Mouse (Mus musculus) CH12.LX (cell line): ENCODE data around the gene Tmem8b. TPM values are rescaled to one million over a fixed set of nuclear protein-coding genes. Genes with fewer than 3 reads are reported as not detected.
A peak's percentile ranks its signal among the peaks of the same experiment; 100 is the strongest.

Experiments
- DNase-seq: peaks from one replicate; pipeline ENCODE4 v3.0.0-alpha.2; 2013; ENCODE audit errors: extremely low read depth
- H3K27ac ChIP-seq: 2 replicates; pipeline ENCODE4 v1.5.1; 2012; ENCODE audit warnings: low read depth, mild to moderate bottlenecking, control low read depth, moderate library complexity; ENCODE audit not compliant: insufficient read depth
- H3K27me3 ChIP-seq: replicated peaks from 2 replicates; pipeline ENCODE3; 2012; ENCODE audit warnings: inconsistent platforms
- H3K36me3 ChIP-seq, 2 experiments: replicated peaks in 1 of 2; 2 replicates each; pipeline versions ENCODE3 to v1.6.1; 2012; ENCODE audit warnings: inconsistent platforms in 1 of 2, low read length in 1 of 2, mild to moderate bottlenecking in 1 of 2, mixed read lengths in 1 of 2, moderate library complexity in 1 of 2; ENCODE audit not compliant: control insufficient read depth in 1 of 2, insufficient read depth in 1 of 2
- H3K4me1 ChIP-seq, 2 experiments: 2 replicates each; pipeline ENCODE4 v1.6.1; 2012; ENCODE audit warnings: inconsistent platforms in 1 of 2, moderate library complexity in 1 of 2; ENCODE audit not compliant: insufficient read depth in 2 of 2, control insufficient read depth in 1 of 2
- H3K4me2 ChIP-seq: 2 replicates; pipeline ENCODE4 v1.6.1; 2012; ENCODE audit warnings: low read depth, mild to moderate bottlenecking, control low read depth; ENCODE audit not compliant: poor library complexity, insufficient read depth, severe bottlenecking
- H3K4me3 ChIP-seq, 3 experiments: fragments of 150-350 bp in 1 of 3; sonication (generic) in 1 of 3; replicated peaks in 1 of 3; 2 replicates each; pipeline versions ENCODE3 to v1.5.1; 2011 to 2012; ENCODE audit warnings: low read depth in 2 of 3, low read length in 2 of 3, mild to moderate bottlenecking in 2 of 3, moderate library complexity in 2 of 3, control low read depth in 1 of 3, improper control_type of control experiment in 1 of 3, inconsistent platforms in 1 of 3, mixed read lengths in 1 of 3; ENCODE audit not compliant: poor library complexity in 1 of 3
- H3K79me2 ChIP-seq: replicated peaks from 2 replicates; pipeline ENCODE4 v1.6.1; 2012; ENCODE audit warnings: mild to moderate bottlenecking, moderate library complexity; ENCODE audit not compliant: control insufficient read depth, poor library complexity, insufficient read depth, severe bottlenecking; ENCODE audit errors: extremely low read depth
- H3K9ac ChIP-seq: 2 replicates; pipeline ENCODE4 v1.6.1; 2012; ENCODE audit warnings: low read depth, mild to moderate bottlenecking, control low read depth, moderate library complexity; ENCODE audit not compliant: insufficient read depth
- H3K9me3 ChIP-seq: replicated peaks from 2 replicates; pipeline ENCODE3; 2012; ENCODE audit warnings: low read length, inconsistent platforms, mixed read lengths
- BHLHE40 ChIP-seq: IDR thresholded peaks from 2 replicates; pipeline ENCODE4 v1.6.1; 2011; ENCODE audit warnings: mild to moderate bottlenecking, low read depth, low read length, improper control_type of control experiment
- CHD2 ChIP-seq: IDR thresholded peaks from 2 replicates; pipeline ENCODE4 v1.6.1; 2011; ENCODE audit warnings: low read length, improper control_type of control experiment
- CTCF ChIP-seq, 2 experiments: IDR thresholded peaks in 1 of 2; conservative IDR thresholded peaks in 1 of 2; 2 replicates each; pipeline ENCODE4 v1.5.1; 2011 to 2012; ENCODE audit warnings: low read depth in 2 of 2, low read length in 2 of 2, improper control_type of control experiment in 1 of 2, inconsistent platforms in 1 of 2, mild to moderate bottlenecking in 1 of 2, moderate library complexity in 1 of 2
- EP300 ChIP-seq: IDR thresholded peaks from 2 replicates; pipeline ENCODE4 v1.6.1; 2011; ENCODE audit warnings: low read length, improper control_type of control experiment
- ETS1 ChIP-seq: conservative IDR thresholded peaks from 2 replicates; pipeline ENCODE4 v1.6.1; 2012; ENCODE audit warnings: low read depth, mild to moderate bottlenecking, inconsistent platforms, low read length, improper control_type of control experiment, moderate library complexity
- HCFC1 ChIP-seq: IDR thresholded peaks from 2 replicates; pipeline ENCODE4 v1.6.1; 2012; ENCODE audit warnings: low read depth, mild to moderate bottlenecking, inconsistent platforms, low read length, improper control_type of control experiment
- IRF4 ChIP-seq: IDR thresholded peaks from 2 replicates; pipeline ENCODE4 v1.6.1; 2014; ENCODE audit warnings: low read depth, mild to moderate bottlenecking, inconsistent platforms, low read length, improper control_type of control experiment
- JUN ChIP-seq: IDR thresholded peaks from 2 replicates; pipeline ENCODE4 v1.6.1; 2011; ENCODE audit warnings: low read depth, mild to moderate bottlenecking, low read length, improper control_type of control experiment, moderate library complexity; ENCODE audit not compliant: insufficient read depth
- MAX ChIP-seq: IDR thresholded peaks from 2 replicates; pipeline ENCODE4 v1.6.1; 2011; ENCODE audit warnings: low read length, improper control_type of control experiment
- MEF2A ChIP-seq: IDR thresholded peaks from 2 replicates; pipeline ENCODE4 v1.6.1; 2014; ENCODE audit warnings: low read depth, mild to moderate bottlenecking, inconsistent platforms, low read length, improper control_type of control experiment, borderline replicate concordance
- MYC ChIP-seq: IDR thresholded peaks from 2 replicates; pipeline ENCODE4 v1.6.1; 2011; ENCODE audit warnings: low read depth, mild to moderate bottlenecking, improper control_type of control experiment, low read length
- NRF1 ChIP-seq: IDR thresholded peaks from 2 replicates; pipeline ENCODE4 v1.6.1; 2014; ENCODE audit warnings: low read depth, mild to moderate bottlenecking, inconsistent platforms, low read length, improper control_type of control experiment, moderate library complexity
- PAX5 ChIP-seq: IDR thresholded peaks from 2 replicates; pipeline ENCODE4 v1.6.1; 2012; ENCODE audit warnings: low read length, inconsistent platforms, mixed read lengths
- RAD21 ChIP-seq: IDR thresholded peaks from 2 replicates; pipeline ENCODE4 v1.6.1; 2011; ENCODE audit warnings: low read depth, mild to moderate bottlenecking, low read length, improper control_type of control experiment, moderate library complexity
- SMC3 ChIP-seq: IDR thresholded peaks from 2 replicates; pipeline ENCODE4 v1.6.1; 2011; ENCODE audit warnings: low read depth, low read length, improper control_type of control experiment
- USF1 ChIP-seq: IDR thresholded peaks from 2 replicates; pipeline ENCODE4 v1.6.1; 2014; ENCODE audit warnings: low read depth, mild to moderate bottlenecking, inconsistent platforms, low read length, improper control_type of control experiment
- USF2 ChIP-seq: conservative IDR thresholded peaks from 2 replicates; pipeline ENCODE4 v1.6.1; 2011; ENCODE audit warnings: low read depth, low read length, improper control_type of control experiment
- dilution Hi-C: fragments of 300-500 bp; cut with MboI; formaldehyde crosslinking; loops from 2 replicates; pipeline ENCODE4 v1.14.3; 2020; ENCODE audit warnings: low sequenced_read_pairs; ENCODE audit not compliant: extremely low pct_unique_long_range_greater_than_20kb, extremely low pct_ligation_motif_present
- in situ Hi-C: fragments of 300-500 bp; cut with MboI; formaldehyde crosslinking; loops from 3 replicates; pipeline ENCODE4 v1.14.3; 2019; ENCODE audit warnings: low sequenced_read_pairs, low pct_ligation_motif_present, low pct_unique_long_range_greater_than_20kb, mixed read lengths
- polyA plus RNA-seq: library from polyadenylated mRNA; unstranded; fragments of >175 nt; gene quantifications from 2 replicates; pipeline ENCODE4 v1.2.1, GENCODE M21; 2012; ENCODE audit warnings: low read depth; ENCODE audit not compliant: insufficient read length
- total RNA-seq, 2 experiments: library from RNA; depleted of rRNA; stranded (reverse); fragments of 300-350 nt in 1 of 2; fragments of >200 nt in 1 of 2; gene quantifications; 2 replicates each; pipeline ENCODE4 v1.2.3; 2012 to 2014

The Tmem8b gene
- total and polyA plus RNA-seq, 3 experiments: 0.26 to 0.47 TPM; not detected in 1

DNA sequence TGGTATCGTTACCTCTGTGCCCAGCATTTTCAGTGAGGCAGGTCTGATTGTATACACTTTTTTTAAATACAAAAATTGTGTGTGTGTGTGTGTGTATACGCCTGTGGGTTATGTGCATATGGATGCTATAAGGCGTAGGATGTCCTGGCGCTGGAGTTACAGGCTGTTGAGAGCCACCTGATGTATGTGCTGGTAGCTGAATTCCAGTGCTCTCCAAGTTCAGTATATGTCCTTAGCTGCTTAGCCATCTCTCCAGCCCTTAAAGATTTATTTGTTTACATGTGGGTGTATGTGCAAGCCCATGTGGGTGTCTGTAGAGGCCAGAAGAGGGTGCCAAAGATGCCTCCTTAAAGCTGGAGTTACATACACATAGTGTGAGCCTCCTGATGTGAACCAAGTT is 11.6 kb upstream of the Tmem8b start:
- H3K4me3 ChIP-seq: peak overlapping the region in 2 of 3 experiments; percentile 23 to 46
- no peaks in the 10 kb centered on the region for H3K36me3 ChIP-seq
- DNase-seq: no peak
- dilution Hi-C loops (no loop called here), in situ Hi-C loops (no loop called here)
- H3K27me3 ChIP-seq: peaks cover 63% of the 10 kb centered on the region
- no peak overlapping the region for H3K9ac ChIP-seq
- peak overlapping the region; percentile 78 for H3K4me2 ChIP-seq
- H3K27ac ChIP-seq: no peak overlapping the region
- H3K9me3 ChIP-seq: no peaks in the 10 kb centered on the region
- no peaks in the 10 kb centered on the region for H3K79me2 ChIP-seq
- H3K4me1 ChIP-seq: peaks cover 0 to 9% of the 10 kb centered on the region in 2 experiments; a peak in 2 of 4 replicates
- TF ChIP-seq RAD21: no peak; the same call in 1 of the 2 replicates
- peak in 1 of 2 experiments; percentile 23; a peak in 2 of 4 replicates for TF ChIP-seq CTCF (conservative IDR thresholded peaks at IDR 0.05 in 1 of 2, IDR thresholded peaks at IDR 0.05 in 1 of 2; ENCODE audit: low read depth in 2 of 2, low read length in 2 of 2)
- no peak for TF ChIP-seq IRF4

DNA sequence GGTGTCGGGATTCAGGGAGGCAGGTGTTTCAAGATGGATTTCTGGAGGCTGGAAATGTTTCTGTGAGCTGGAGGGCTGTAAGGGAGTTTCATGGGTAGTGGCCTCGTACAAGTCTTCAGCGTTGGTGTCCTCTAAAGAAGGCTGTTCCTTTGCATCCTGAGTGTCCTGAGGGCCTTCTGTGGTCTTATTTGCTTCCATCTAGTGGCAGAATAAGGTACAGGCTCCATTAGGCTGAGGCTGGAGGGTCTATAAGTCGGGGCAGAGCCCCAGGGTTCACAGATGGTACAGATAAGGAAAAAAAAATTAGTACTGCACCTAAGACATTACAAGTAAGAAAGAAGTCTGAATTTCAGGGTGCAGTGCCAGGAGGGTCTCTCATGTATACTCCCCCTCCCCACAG is 2.4 kb upstream of the Tmem8b start:
- peaks cover 92% of the 10 kb centered on the region for H3K27me3 ChIP-seq
- in situ Hi-C loops: no loop called here
- TF ChIP-seq EP300 (no peak), RAD21 (peak; percentile 48), MEF2A (no peak), USF1 (no peak), MYC (no peak), HCFC1 (no peak), SMC3 (peak; percentile 74), BHLHE40 (no peak), CHD2 (no peak), JUN (no peak), ETS1 (no peak), NRF1 (no peak), CTCF (conservative IDR thresholded peaks at IDR 0.05 in 1 of 2, IDR thresholded peaks at IDR 0.05 in 1 of 2; ENCODE audit: low read depth in 2 of 2, low read length in 2 of 2) (peak; percentile 53 to 67), PAX5 (no peak), MAX (no peak), USF2 (no peak)

More for the DNA sequence above, 2.4 kb upstream of the Tmem8b start:
- Histone ChIP-seq H3K9ac (no peak overlapping the region), H3K4me3 (no peak overlapping the region), H3K4me1 (peaks cover 0 to 10% of the 10 kb centered on the region in 2 experiments; a peak in 3 of 4 replicates), H3K79me2 (no peaks in the 10 kb centered on the region), H3K4me2 (no peak overlapping the region), H3K27ac (no peak overlapping the region), H3K9me3 (no peaks in the 10 kb centered on the region), H3K36me3 (no peaks in the 10 kb centered on the region)
- DNase-seq: no peak
- dilution Hi-C loops: no loop called here
